Mouse (Mus musculus) heart, postnatal 10 days (tissue): ENCODE data around the gene C2cd5. TPM values are rescaled to one million over a fixed set of nuclear protein-coding genes. Genes with fewer than 3 reads are reported as not detected.

Experiments
- DNase-seq, 2 experiments: peaks; one replicate each; pipeline ENCODE4 v3.0.0; 2021
- intact Hi-C: fragments of 180-260 bp; cut with DNase I; formaldehyde crosslinking; loops from one replicate; pipeline ENCODE4 v1.15.1; 2025
- total RNA-seq, 2 experiments: library from RNA; stranded (reverse); gene quantifications; 2 replicates each; pipeline ENCODE4 v1.2.3; 2021

The C2cd5 gene
- total RNA-seq, 2 experiments from 2014 or later, result 23.9 to 27.0 TPM

- intact Hi-C loops, result no loop called here
- DNase-seq, result no peak
These were observed 16.8 kb upstream of the C2cd5 start for GRCm38 (mm10) chr6:143116779-143117178.

- DNase-seq, result no peak
- intact Hi-C loops, result no loop called here
These were observed 15.6 kb upstream of the C2cd5 start for GRCm38 (mm10) chr6:143115505-143115904.

- DNase-seq, result peak; percentile 15 to 18
- intact Hi-C loops, result no loop called here
These were observed 15.1 kb upstream of the C2cd5 start for GRCm38 (mm10) chr6:143115011-143115445.

- peak; percentile 38 to 44 for DNase-seq
- intact Hi-C loops, result no loop called here
These were observed 14.6 kb upstream of the C2cd5 start for GRCm38 (mm10) chr6:143114556-143114955.

- no peak for DNase-seq
- intact Hi-C loops, result no loop called here
These were observed 10.4 kb upstream of the C2cd5 start for GRCm38 (mm10) chr6:143110371-143110770.

GRCm38 (mm10) chr6:143109622-143110218 is 9.8 kb upstream of the C2cd5 start:
- no peak for DNase-seq
- intact Hi-C loops, result no loop called here

GRCm38 (mm10) chr6:143108031-143108430 is 8.1 kb upstream of the C2cd5 start:
- no peak for DNase-seq
- intact Hi-C loops, result no loop called here

GRCm38 (mm10) chr6:143107611-143108010 is 7.7 kb upstream of the C2cd5 start:
- intact Hi-C loops, result no loop called here
- DNase-seq, result no peak

- intact Hi-C loops, result no loop called here
- no peak for DNase-seq
These were observed 5.8 kb upstream of the C2cd5 start for GRCm38 (mm10) chr6:143105766-143106165.

- DNase-seq, result peak in 1 of 2 experiments; percentile 14
- intact Hi-C loops, result no loop called here
These were observed 4.2 kb upstream of the C2cd5 start for GRCm38 (mm10) chr6:143103981-143104680.

- DNase-seq, result peak in 1 of 2 experiments; percentile 7
- intact Hi-C loops, result loop anchor here (2.0 kb wide), 1 partner anchor 66 kb away; the partner anchor contains the start of gene Etnk1
These were observed 656 bp upstream of the C2cd5 start for GRCm38 (mm10) chr6:143100478-143101115.

- DNase-seq, result peak in 1 of 2 experiments; percentile 57
- intact Hi-C loops, result no loop called here
These were observed 660 bp downstream of the C2cd5 start for GRCm38 (mm10) chr6:143099281-143099680.

- DNase-seq, result no peak
- intact Hi-C loops, result no loop called here
These were observed 4.8 kb downstream of the C2cd5 start for GRCm38 (mm10) chr6:143095126-143095525.

GRCm38 (mm10) chr6:143092856-143093255 is 7.1 kb downstream of the C2cd5 start:
- intact Hi-C loops, result no loop called here
- no peak for DNase-seq

- DNase-seq, result no peak
- intact Hi-C loops, result no loop called here
These were observed 8.9 kb downstream of the C2cd5 start for GRCm38 (mm10) chr6:143091076-143091475.

- DNase-seq, result no peak
- intact Hi-C loops, result no loop called here
These were observed 12.6 kb downstream of the C2cd5 start for GRCm38 (mm10) chr6:143087332-143087731.

- intact Hi-C loops, result no loop called here
- DNase-seq, result no peak
These were observed 14.0 kb downstream of the C2cd5 start for GRCm38 (mm10) chr6:143085898-143086297.

GRCm38 (mm10) chr6:143084314-143085025 is 15.5 kb downstream of the C2cd5 start:
- intact Hi-C loops, result no loop called here
- DNase-seq, result peak; percentile 23 to 34

GRCm38 (mm10) chr6:143081479-143082106 is 18.3 kb downstream of the C2cd5 start:
- no peak for DNase-seq
- intact Hi-C loops, result no loop called here

GRCm38 (mm10) chr6:143080774-143081173 is 19.2 kb downstream of the C2cd5 start:
- intact Hi-C loops, result no loop called here

GRCm38 (mm10) chr6:143079126-143079525 is 20.8 kb downstream of the C2cd5 start:
- no peak for DNase-seq

More at GRCm38 (mm10) chr6:143080774-143081173, 19.2 kb downstream of the C2cd5 start:
- no peak for DNase-seq

More at GRCm38 (mm10) chr6:143079126-143079525, 20.8 kb downstream of the C2cd5 start:
- intact Hi-C loops, result no loop called here
